ENCODE assay signal across 7 mouse cellular contexts in the genomic region with DNA sequence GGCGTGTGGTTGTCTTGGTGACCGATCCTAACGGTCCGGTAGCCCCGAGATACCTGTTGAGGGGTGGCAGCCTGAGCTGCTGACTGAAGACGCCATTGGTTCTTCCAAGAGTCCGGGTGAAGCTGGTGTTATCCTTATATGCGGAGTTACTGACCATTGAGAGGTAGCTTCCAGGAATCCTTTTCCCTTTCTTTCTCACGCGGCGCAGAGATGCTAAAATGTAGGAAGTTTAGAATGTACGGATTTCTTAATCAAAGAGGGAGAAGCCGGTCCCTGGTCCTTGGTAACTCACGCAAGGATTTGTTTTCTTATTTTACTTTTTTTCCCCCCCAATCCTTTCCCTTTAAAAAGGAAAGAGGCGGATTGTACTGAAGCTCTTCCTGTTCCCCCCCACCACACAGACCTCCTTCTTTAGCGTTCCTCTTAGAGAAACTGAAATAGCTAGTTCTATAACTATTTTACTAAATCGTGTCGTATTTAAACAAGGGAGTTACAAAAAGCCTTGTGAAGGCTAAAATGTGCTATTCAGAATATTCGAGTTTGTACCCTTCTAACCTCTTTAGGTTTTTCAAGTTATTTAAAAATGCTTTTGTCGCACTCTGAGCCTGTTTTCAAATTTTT. TPM values are rescaled to one million over a fixed set of nuclear protein-coding genes. Genes with fewer than 3 reads are reported as not detected.
A peak's percentile ranks its signal among the peaks of the same experiment; 100 is the strongest.
DNase-seq lines count a peak whose midpoint lies in the region; ATAC-seq and TF ChIP-seq lines count a peak whose summit lies in the region.

No protein-coding gene starts in this region.

- 0 out of 2 replicates have a peak, but pooled peaks have one; percentile 9 for ATAC-seq in lung, embryonic 14.5 days (ENCODE audit: insufficient read depth)
- ATAC-seq in embryonic facial prominence, embryonic 12.5 days (ENCODE audit: insufficient number of reproducible peaks, insufficient read depth, low FRiP score, low TSS enrichment), result no peak
- no peak; the same call in 1 of the 2 replicates for ATAC-seq in hindbrain, embryonic 13.5 days (ENCODE audit: low FRiP score)

- intact Hi-C loops in left cerebral cortex, postnatal 36 days (cut with DNase I), result no loop called here

- peaks cover 46% of the 10 kb centered on the region for H3K36me3 ChIP-seq in lung, embryonic 14.5 days (ENCODE audit: insufficient read depth)
- peaks cover 47% of the 10 kb centered on the region for H3K36me3 ChIP-seq in embryonic facial prominence, embryonic 12.5 days
- peaks cover 55% of the 10 kb centered on the region for H3K36me3 ChIP-seq in hindbrain, embryonic 13.5 days
- H3K36me3 ChIP-seq in macrophage (ENCODE audit: inconsistent target), result peaks cover 19% of the 10 kb centered on the region; the same call in 1 of the 2 replicates

- H3K79me2 ChIP-seq in macrophage (ENCODE audit: inconsistent target), result peaks cover 44% of the 10 kb centered on the region

- peak overlapping the region; percentile 30 for H3K9ac ChIP-seq in lung, embryonic 14.5 days
- peak overlapping the region; percentile 59 for H3K9ac ChIP-seq in embryonic facial prominence, embryonic 12.5 days
- peak overlapping the region; percentile 73 for H3K9ac ChIP-seq in hindbrain, embryonic 13.5 days

- H3K4me1 ChIP-seq in lung, embryonic 14.5 days (ENCODE audit: insufficient read depth), result no peaks in the 10 kb centered on the region
- H3K4me1 ChIP-seq in embryonic facial prominence, embryonic 12.5 days, result peaks cover 10% of the 10 kb centered on the region
- peaks cover 14% of the 10 kb centered on the region for H3K4me1 ChIP-seq in hindbrain, embryonic 13.5 days (replicated peaks)

- no peak for TF ChIP-seq CTCF in lung, embryonic 14.5 days (IDR thresholded peaks at IDR 0.05; ENCODE audit: low read depth)

- peak; percentile 33 for DNase-seq in lung, embryonic 14.5 days
- DNase-seq in lung, postnatal 4 days, result no peak
- DNase-seq in adipocyte (ENCODE audit: low spot score), result no peak
- DNase-seq in left cerebral cortex, postnatal 36 days (ENCODE audit: low spot score in 2 of 2), result no peak

- no peaks in the 10 kb centered on the region for H3K27me3 ChIP-seq in lung, embryonic 14.5 days (ENCODE audit: insufficient read depth, low read length)
- no peaks in the 10 kb centered on the region for H3K27me3 ChIP-seq in embryonic facial prominence, embryonic 12.5 days
- H3K27me3 ChIP-seq in hindbrain, embryonic 13.5 days, result no peaks in the 10 kb centered on the region

- no peak overlapping the region for H3K27ac ChIP-seq in lung, embryonic 14.5 days (ENCODE audit: low read depth)
- no peak overlapping the region for H3K27ac ChIP-seq in embryonic facial prominence, embryonic 12.5 days
- no peak overlapping the region for H3K27ac ChIP-seq in hindbrain, embryonic 13.5 days
- peak overlapping the region; percentile 34 for H3K27ac ChIP-seq in macrophage

- WGBS in lung, embryonic 14.5 days, result 5% methylated on average over 20 of the region's 20 CpGs
- 7% methylated on average over 20 of the region's 20 CpGs for WGBS in embryonic facial prominence, embryonic 12.5 days
- 7% methylated on average over 20 of the region's 20 CpGs for WGBS in hindbrain, embryonic 13.5 days
- WGBS in macrophage (ENCODE audit: missing documents), result 6% methylated on average over 18 of the region's 20 CpGs

- no peaks in the 10 kb centered on the region for H3K9me3 ChIP-seq in lung, embryonic 14.5 days (ENCODE audit: low read depth, low read length)
- no peaks in the 10 kb centered on the region for H3K9me3 ChIP-seq in embryonic facial prominence, embryonic 12.5 days
- H3K9me3 ChIP-seq in hindbrain, embryonic 13.5 days, result no peaks in the 10 kb centered on the region

- peak overlapping the region; percentile 90 for H3K4me3 ChIP-seq in lung, embryonic 14.5 days (ENCODE audit: low read depth, low read length)
- H3K4me3 ChIP-seq in embryonic facial prominence, embryonic 12.5 days, result peak overlapping the region; percentile 97
- H3K4me3 ChIP-seq in hindbrain, embryonic 13.5 days, result peak overlapping the region; percentile 88
- H3K4me3 ChIP-seq in macrophage (ENCODE audit: inconsistent target), result peak overlapping the region; percentile 79

- H3K4me2 ChIP-seq in lung, embryonic 14.5 days, result peak overlapping the region; percentile 60
- peak overlapping the region; percentile 60 for H3K4me2 ChIP-seq in embryonic facial prominence, embryonic 12.5 days (replicated peaks)
- peak overlapping the region; percentile 62 for H3K4me2 ChIP-seq in hindbrain, embryonic 13.5 days

RNA-seq across cellular contexts. Expression of gene Dis3, which starts 0.5 kb away (rescaled TPM):
- polyA plus RNA-seq in lung, embryonic 14.5 days (2014; fragmentation: Nextera tagmentation; extraction: Ambion mirVana), result 43.7 and 45.7 TPM in 2 replicates
- 41.9 and 49.2 TPM in 2 replicates for polyA plus RNA-seq in embryonic facial prominence, embryonic 12.5 days (2016; fragmentation: Nextera tagmentation; extraction: Ambion mirVana)
- 20.5 and 26.3 TPM in 2 replicates for polyA plus RNA-seq in hindbrain, embryonic 13.5 days (2015; fragmentation: Nextera tagmentation; extraction: Ambion mirVana)
- total RNA-seq in macrophage (2018; cell fraction: chromatin; rRNA removed), result 10 to 100 TPM in 25 of 26 experiments, 1 to 10 TPM in 1; 9.2 to 46.9 (median 25.5) TPM
- 1 to 10 TPM; 4.0 to 7.7 (median 6.0) TPM for total RNA-seq in macrophage (2018; cell fraction: cytosol; rRNA removed)
- 10 to 100 TPM in 17 of 26 experiments, 1 to 10 TPM in 9; 5.8 to 48.5 (median 12.1) TPM for total RNA-seq in macrophage (2018; cell fraction: nucleus; rRNA removed)
- polyA plus RNA-seq in macrophage (2018), result 3.8 to 15.9 TPM (median 10.6 TPM) in 3 replicates
- 10 to 100 TPM; 14.8 to 18.0 TPM for total RNA-seq in left cerebral cortex, postnatal 36 days (2021)

RNA-seq across cellular contexts. Expression of gene Pibf1, which starts 0.9 kb away (rescaled TPM):
- polyA plus RNA-seq in lung, embryonic 14.5 days (2014; fragmentation: Nextera tagmentation; extraction: Ambion mirVana), result 17.6 and 18.9 TPM in 2 replicates
- 21.9 and 28.7 TPM in 2 replicates for polyA plus RNA-seq in embryonic facial prominence, embryonic 12.5 days (2016; fragmentation: Nextera tagmentation; extraction: Ambion mirVana)
- 17.6 and 19.8 TPM in 2 replicates for polyA plus RNA-seq in hindbrain, embryonic 13.5 days (2015; fragmentation: Nextera tagmentation; extraction: Ambion mirVana)
- 100 to 1,000 TPM in 18 of 26 experiments, 10 to 100 TPM in 8; 47.4 to 158 (median 114) TPM for total RNA-seq in macrophage (2018; cell fraction: chromatin; rRNA removed)
- 10 to 100 TPM in 13 of 26 experiments, 1 to 10 TPM in 13; 4.9 to 15.8 (median 10.4) TPM for total RNA-seq in macrophage (2018; cell fraction: cytosol; rRNA removed)
- total RNA-seq in macrophage (2018; cell fraction: nucleus; rRNA removed), result 100 to 1,000 TPM in 3 of 26 experiments, 10 to 100 TPM in 23; 27.2 to 114 (median 53.8) TPM
- 9.5 to 15.5 TPM (median 9.6 TPM) in 3 replicates for polyA plus RNA-seq in macrophage (2018)
- total RNA-seq in left cerebral cortex, postnatal 36 days (2021), result 10 to 100 TPM; 10.2 to 15.8 TPM

RNA-seq across cellular contexts. Expression of gene Bora, which starts 54.1 kb away (rescaled TPM):
- 79.1 and 93.3 TPM in 2 replicates for polyA plus RNA-seq in lung, embryonic 14.5 days (2014; fragmentation: Nextera tagmentation; extraction: Ambion mirVana)
- 81.8 and 86.2 TPM in 2 replicates for polyA plus RNA-seq in embryonic facial prominence, embryonic 12.5 days (2016; fragmentation: Nextera tagmentation; extraction: Ambion mirVana)
- polyA plus RNA-seq in hindbrain, embryonic 13.5 days (2015; fragmentation: Nextera tagmentation; extraction: Ambion mirVana), result 18.7 and 21.5 TPM in 2 replicates
- total RNA-seq in macrophage (2018; cell fraction: chromatin; rRNA removed), result 10 to 100 TPM in 16 of 26 experiments, 1 to 10 TPM in 10; 3.2 to 40.7 (median 11.3) TPM
- 1 to 10 TPM in 22 of 26 experiments, under 1 TPM in 4; 0.43 to 2.5 (median 1.4) TPM for total RNA-seq in macrophage (2018; cell fraction: cytosol; rRNA removed)
- 10 to 100 TPM in 6 of 26 experiments, 1 to 10 TPM in 20; 1.2 to 26.0 (median 6.1) TPM for total RNA-seq in macrophage (2018; cell fraction: nucleus; rRNA removed)
- polyA plus RNA-seq in macrophage (2018), result 1.3 to 2.8 TPM (median 2.3 TPM) in 3 replicates
- 1 to 10 TPM; 2.6 to 4.5 TPM for total RNA-seq in left cerebral cortex, postnatal 36 days (2021)

RNA-seq across cellular contexts. Expression of gene Mzt1, which starts 54.1 kb away (rescaled TPM):
- polyA plus RNA-seq in lung, embryonic 14.5 days (2014; fragmentation: Nextera tagmentation; extraction: Ambion mirVana), result 68.9 and 71.4 TPM in 2 replicates
- 99.0 and 106 TPM in 2 replicates for polyA plus RNA-seq in embryonic facial prominence, embryonic 12.5 days (2016; fragmentation: Nextera tagmentation; extraction: Ambion mirVana)
- polyA plus RNA-seq in hindbrain, embryonic 13.5 days (2015; fragmentation: Nextera tagmentation; extraction: Ambion mirVana), result 125 and 127 TPM in 2 replicates
- 10 to 100 TPM in 21 of 26 experiments, 1 to 10 TPM in 5; 6.4 to 35.1 (median 20.4) TPM for total RNA-seq in macrophage (2018; cell fraction: chromatin; rRNA removed)
- 10 to 100 TPM; 14.4 to 28.2 (median 22.4) TPM for total RNA-seq in macrophage (2018; cell fraction: cytosol; rRNA removed)
- 10 to 100 TPM in 25 of 26 experiments, 1 to 10 TPM in 1; 8.6 to 53.0 (median 28.7) TPM for total RNA-seq in macrophage (2018; cell fraction: nucleus; rRNA removed)
- 23.1 to 32.3 TPM (median 29.1 TPM) in 3 replicates for polyA plus RNA-seq in macrophage (2018)
- total RNA-seq in left cerebral cortex, postnatal 36 days (2021), result 10 to 100 TPM; 64.9 to 70.0 TPM
